Mouse (Mus musculus): Measurements from ENCODE around the gene Scrn3.

Gene Scrn3

GRCm38 (mm10) chr2:73380298-73380975, 68.0 kb downstream of the Scrn3 start:
- DNase-seq (ENCODE audit: low spot score in 2 of 2): no peak

DNA sequence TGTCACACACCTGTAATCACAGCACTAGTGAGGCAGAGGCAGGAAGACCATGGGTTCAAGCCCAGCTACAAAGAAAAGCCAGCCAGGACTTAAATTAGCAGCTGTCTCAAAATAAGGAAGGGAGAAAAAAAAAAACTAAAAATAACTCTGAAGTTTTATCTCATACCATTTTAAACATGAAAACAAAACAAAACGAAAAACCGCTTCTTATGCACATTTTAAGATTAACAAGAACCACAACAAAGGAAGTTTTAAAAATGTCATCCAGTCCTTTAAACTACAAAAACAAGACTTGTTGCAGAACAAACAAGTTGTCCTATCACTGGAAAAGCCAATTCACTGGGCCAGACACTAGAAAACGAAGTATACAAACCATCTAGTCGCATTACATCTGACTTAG, 72.8 kb downstream of the Scrn3 start:
- no peak for DNase-seq (ENCODE audit: low spot score in 2 of 2)

DNA sequence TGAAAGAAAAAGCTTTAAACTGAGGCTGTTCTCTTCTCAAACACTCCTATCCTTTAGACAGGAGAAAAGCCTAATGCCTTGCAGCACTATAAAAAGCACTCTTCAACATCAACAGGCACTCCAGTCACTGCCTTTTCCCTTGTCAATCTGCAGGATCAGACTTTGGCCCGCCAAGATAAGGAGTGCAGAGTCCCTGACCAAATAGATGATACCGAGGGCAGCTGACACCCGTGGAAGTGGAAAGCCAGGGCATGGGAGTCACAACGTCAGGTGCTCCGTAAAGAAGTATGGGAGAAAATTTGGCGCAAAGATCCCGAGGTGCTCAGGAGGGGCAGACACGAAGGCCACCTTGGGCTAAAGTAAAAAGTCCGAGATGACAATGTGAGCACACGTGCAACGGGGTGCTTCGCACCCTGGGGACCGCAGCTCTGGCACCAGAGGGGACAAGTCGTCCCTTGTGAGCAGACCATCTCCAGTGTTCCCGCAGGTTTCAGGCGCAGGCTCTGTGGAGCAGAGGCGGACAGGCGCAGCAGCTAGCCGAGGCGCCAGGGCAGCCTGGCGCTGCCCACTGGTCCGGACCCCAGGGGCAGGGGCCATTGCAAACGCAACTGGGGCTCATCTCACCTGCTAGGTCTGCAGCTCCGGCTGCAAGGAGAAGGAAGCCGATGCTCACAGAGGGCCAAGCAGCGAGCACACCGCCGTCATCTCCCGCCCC, 73.4 kb downstream of the Scrn3 start:
- DNase-seq (ENCODE audit: low spot score in 2 of 2): peak in 1 of 2 experiments; percentile 34

DNA sequence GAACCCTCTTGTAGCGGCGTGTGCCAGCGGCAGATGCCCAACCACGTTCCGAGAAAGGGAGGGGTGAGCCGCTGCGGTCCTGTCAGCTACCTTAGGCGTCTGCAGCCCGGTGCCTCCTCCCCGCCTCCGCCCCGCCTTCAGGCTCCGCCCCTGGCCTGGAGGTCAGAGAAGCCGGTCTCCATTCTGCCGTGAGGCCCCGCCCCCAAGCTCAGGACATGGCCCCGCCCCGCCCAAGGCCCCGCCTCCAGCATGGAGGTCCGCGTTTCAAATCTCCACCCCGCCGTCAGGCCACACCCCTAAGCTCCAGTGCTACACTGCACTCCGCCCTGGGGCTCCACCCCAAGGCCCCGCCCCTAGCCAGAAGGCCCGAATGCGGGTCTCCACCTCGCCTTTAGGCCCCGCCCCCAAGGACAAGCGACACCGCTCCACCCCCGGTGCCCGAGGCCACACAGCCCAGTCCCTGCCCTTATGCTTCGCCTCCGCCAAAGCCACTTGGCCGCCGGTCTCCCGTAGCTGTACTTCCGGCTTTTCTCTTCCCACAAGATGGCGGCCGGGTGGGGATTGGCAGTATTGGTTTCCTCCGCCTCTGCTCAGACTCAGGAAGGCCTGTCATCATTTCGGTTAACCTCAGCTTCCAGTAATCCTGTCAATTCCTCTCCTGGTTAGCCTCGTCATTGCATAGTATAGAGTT, 74.1 kb downstream of the Scrn3 start, which contains the start of gene Gpr155:
Gene Gpr155, minus strand, starts transcription at position 217 of the 691 bp plus-strand sequence.
- peak; percentile 96 to 97 for DNase-seq (ENCODE audit: low spot score in 2 of 2)

All from right cerebral cortex, adult 2 months (tissue).